Comparison of ENCODE assay signal across 33 mouse cellular contexts in the genomic region with DNA sequence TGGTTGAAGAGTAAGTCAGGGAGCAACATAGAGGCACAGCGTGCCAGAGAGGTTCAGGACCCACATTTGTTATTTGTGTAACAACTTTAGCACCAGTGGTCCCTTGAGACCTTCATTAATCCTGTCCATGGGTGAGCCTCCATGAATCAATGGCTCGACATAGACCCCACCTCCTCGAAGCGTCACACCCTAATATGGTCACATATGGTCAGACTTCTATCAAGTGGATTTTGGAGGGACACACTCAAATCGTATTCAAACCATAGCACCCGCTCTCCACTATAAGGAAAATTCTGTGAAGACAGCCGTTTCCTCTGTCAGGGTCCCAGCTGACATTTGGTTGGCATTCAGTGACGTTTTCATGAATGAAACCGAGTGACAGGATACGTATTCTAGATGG.
"Had no signal": no experiment of that assay in that cellular context is flagged by ENCODE, and none has a peak within 500 bp of the region (broad histone marks: within the 10 kb centered on the region; RNA-seq: fewer than 3 reads in every experiment).

No protein-coding gene starts in this region.

- H3K36me3 ChIP-seq: heart, embryonic 10.5 days; heart, embryonic 13.5 days; heart, embryonic 15.5 days; hindbrain, embryonic 10.5 days; hindbrain, embryonic 13.5 days; hindbrain, embryonic 15.5 days; intestine, embryonic 15.5 days had no signal

- DNase-seq: heart, postnatal 10 days; heart, postnatal 14 days; heart, postnatal 36 days; heart, postnatal 4 days; kidney, adult 11 months; kidney, adult 18-20 months; kidney, adult 2 months; kidney, adult 8-10 months; kidney, adult 9 months; kidney, postnatal 10 days; kidney, postnatal 14 days; kidney, postnatal 25 days; kidney, postnatal 36 days; kidney, postnatal 4 days; layer of hippocampus, adult 9-11 months; layer of hippocampus, postnatal 36 days had no signal

- H3K4me1 ChIP-seq: intestine, embryonic 15.5 days had no signal

- ATAC-seq: hindbrain, embryonic 16.5 days; hindbrain, postnatal 0 days; inflammation-experienced regulatory T-cells, adult 6 months; intestine, embryonic 15.5 days; intestine, embryonic 16.5 days; intestine, postnatal 0 days had no signal

- H3K4me2 ChIP-seq: heart, embryonic 11.5 days; hindbrain, embryonic 12.5 days; hindbrain, embryonic 13.5 days; hindbrain, embryonic 14.5 days; hindbrain, embryonic 15.5 days had no signal

- H3K4me3 ChIP-seq: heart, embryonic 10.5 days; heart, embryonic 13.5 days; heart, embryonic 15.5 days; hindbrain, embryonic 10.5 days; hindbrain, embryonic 12.5 days; hindbrain, embryonic 13.5 days; hindbrain, embryonic 15.5 days; intestine, embryonic 15.5 days; layer of hippocampus, adult 2 months had no signal

- H3K9ac ChIP-seq: heart, embryonic 13.5 days; heart, embryonic 15.5 days; hindbrain, embryonic 12.5 days; hindbrain, embryonic 13.5 days; hindbrain, embryonic 14.5 days; hindbrain, embryonic 15.5 days; intestine, embryonic 15.5 days; kidney, embryonic 15.5 days had no signal

- H3K9me3 ChIP-seq: heart, embryonic 10.5 days; heart, embryonic 13.5 days; heart, embryonic 15.5 days; hindbrain, embryonic 12.5 days; hindbrain, embryonic 13.5 days; hindbrain, embryonic 15.5 days; intestine, embryonic 15.5 days; kidney, embryonic 15.5 days had no signal

- H3K27ac ChIP-seq: heart, embryonic 10.5 days; heart, embryonic 13.5 days; heart, embryonic 15.5 days; hindbrain, embryonic 10.5 days; hindbrain, embryonic 12.5 days; hindbrain, embryonic 13.5 days; hindbrain, embryonic 14.5 days; hindbrain, embryonic 15.5 days; hindbrain, postnatal 0 days; intestine, embryonic 15.5 days; layer of hippocampus, adult 2 months had no signal
